Mouse (Mus musculus) testis, postnatal 14 days (tissue): ENCODE data around the gene Tmem82.

Experiments used
- DNase-seq: peaks from one replicate; pipeline ENCODE4 v3.0.0; 2021; ENCODE audit warnings: low spot score

Gene Tmem82

DNA sequence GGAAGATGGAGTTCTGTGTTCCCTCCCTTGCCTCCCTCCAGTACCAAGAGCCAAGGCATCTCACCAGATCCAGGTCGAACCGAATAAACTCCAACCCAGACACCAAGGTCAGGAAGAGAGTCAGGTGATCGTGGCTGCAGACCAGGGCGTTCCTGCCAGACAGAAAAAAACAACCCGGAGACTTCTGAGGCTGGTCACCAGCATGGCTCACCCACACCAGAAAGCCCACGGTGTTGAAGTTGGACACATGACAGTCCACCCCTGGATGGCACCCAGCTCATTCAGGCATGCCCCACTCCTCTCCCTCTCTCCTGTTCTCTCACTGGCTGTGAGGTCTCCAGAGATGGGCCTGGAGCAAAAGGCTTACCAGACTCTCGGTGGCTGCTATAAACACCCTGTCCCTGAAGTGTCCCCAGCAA is 22.9 kb upstream of the Tmem82 start:
- no peak for DNase-seq

- DNase-seq, result no peak
These were observed 21.0 kb upstream of the Tmem82 start for GRCm38 (mm10) chr4:141639474-141639873.

DNA sequence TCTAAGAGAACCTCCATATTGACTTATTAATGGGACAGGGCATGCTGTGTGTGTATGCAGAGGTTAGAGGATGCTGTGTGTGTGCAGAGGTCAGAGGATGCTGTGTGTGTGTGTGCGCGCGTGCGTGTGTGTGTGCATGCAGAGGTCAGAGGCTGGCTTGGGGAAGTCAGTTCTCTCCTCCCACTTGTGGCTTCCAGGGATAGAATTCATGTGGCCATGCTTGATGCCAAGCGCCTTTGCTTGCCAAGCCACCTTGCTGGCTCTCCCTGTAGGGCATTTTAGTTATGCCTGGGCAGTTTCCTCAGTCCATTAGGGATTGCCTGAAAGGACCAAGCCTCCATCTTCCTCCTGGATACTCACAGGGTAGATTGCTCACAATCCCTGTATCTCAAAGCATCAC is 18.3 kb upstream of the Tmem82 start:
- DNase-seq, result no peak

DNA sequence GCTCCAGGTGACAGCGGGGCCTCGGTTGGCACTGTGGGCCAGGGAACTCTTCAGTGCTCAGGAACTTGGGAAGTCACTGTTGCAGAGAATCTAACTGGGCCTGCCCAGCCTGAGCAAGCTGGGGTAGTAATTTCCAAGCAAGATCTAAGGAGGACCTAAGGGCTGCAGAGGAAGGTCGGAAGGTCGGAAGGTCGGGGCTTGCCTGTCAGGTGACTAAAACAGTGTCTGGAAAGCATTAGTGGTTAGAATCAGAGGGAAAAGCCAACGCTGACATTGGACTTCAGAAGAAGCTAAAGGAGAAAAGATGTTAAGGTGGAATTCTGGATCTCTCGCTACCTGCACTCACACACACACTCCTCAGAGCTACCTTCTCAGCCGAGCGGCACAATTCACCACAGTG is 17.6 kb upstream of the Tmem82 start:
- no peak for DNase-seq

GRCm38 (mm10) chr4:141632111-141632873 is 13.9 kb upstream of the Tmem82 start:
- no peak for DNase-seq

- DNase-seq, result no peak
These were observed 12.8 kb upstream of the Tmem82 start for GRCm38 (mm10) chr4:141631250-141631649.

- DNase-seq, result no peak
These were observed 11.6 kb upstream of the Tmem82 start for GRCm38 (mm10) chr4:141630021-141630420.

DNA sequence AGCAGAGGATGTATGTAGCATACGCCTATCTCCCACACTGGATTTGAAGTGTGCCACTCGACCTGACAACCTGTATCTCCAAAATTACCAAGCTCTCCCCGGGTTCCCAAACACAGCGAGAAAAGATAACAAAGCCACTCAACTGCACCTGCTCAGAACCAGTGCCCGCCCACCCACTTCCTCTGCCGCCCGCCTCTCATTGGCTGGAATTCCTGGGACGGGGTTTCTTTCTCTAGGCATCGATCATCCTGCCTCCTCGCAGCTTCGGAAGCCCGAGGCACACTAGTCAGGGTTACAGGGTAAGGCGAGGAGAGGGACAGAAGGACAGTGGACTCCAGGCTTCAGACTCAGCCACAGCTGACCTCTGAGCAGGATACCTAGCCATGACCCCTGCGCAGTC is 10.2 kb upstream of the Tmem82 start:
- no peak for DNase-seq

GRCm38 (mm10) chr4:141627502-141627901 is 9.1 kb upstream of the Tmem82 start:
- no peak for DNase-seq

DNA sequence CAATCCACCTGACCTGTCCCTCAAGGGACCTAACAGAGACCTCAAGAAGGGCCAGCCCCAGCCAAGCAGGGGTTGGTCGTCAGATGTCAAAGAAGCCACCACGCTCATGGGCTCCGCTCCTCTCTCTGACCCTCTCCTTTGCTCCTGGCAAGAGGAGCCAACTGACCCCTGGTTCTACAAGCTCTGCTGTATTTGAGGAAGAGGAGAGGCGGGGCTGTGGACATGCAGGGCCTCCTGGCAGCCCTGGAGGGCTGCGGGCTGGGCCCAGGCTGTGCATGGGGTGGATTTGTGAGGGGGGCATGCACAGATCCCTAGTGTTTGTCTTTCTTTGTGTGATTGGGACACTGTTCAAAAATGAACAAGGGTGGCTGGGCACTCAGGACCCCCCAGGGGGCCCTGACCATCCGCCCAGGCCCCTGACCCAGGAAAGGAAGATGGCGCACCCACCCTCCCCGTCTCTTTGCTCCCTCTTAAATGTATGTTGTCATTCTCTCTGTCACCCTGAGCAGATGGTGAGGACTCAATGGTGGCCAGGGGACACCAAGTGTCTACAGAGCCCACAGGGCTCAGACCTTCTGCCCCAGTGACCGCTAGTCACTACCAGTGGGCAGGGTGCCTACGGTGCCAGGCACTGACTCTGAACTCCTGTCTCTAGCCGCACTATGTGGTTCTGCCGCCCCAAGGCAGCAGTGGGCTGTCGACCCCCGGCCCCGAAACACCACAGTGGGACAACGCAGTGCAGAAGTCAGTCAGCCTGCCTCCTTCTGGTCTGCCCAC is 7.5 kb upstream of the Tmem82 start:
- no peak for DNase-seq

DNA sequence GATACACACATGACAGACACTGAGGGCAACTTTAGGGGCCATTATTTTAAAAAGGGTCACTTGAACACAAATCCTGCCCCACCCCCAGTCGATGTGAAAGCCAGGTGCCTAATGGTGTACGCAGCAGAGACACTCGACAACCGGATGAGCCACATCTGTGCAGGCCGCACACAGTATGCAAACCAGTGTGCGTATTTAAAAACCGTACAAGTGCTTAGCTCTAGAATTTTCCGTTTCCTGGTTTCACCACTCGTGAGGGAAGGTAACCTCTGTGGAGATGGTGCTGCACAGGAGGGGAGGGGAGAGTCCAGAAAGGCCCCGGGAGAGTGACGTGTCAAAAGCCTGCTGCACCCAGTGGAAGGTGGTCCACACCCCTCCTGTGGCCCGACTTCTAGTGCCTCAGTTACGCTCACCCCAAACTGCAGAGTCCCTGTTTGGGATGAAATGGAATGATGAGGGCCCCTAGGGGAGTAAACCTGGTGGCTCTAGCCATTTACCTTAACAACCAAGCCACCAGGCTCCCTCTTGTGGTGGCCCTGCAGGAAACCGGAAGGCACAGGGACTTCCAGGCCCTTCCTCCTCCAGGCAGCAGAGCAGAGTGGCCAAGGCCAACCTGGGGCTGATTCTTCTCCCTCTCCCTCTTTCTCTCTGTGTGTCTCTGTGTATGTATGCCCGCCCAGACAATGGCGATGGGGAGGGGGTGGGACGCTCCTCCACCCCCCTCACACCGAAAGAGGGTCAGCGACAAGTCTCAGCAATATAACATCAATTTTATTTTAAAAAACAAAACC is 6.7 kb upstream of the Tmem82 start:
- no peak for DNase-seq

- DNase-seq, result no peak
These were observed 5.7 kb upstream of the Tmem82 start for GRCm38 (mm10) chr4:141624134-141624533.

DNA sequence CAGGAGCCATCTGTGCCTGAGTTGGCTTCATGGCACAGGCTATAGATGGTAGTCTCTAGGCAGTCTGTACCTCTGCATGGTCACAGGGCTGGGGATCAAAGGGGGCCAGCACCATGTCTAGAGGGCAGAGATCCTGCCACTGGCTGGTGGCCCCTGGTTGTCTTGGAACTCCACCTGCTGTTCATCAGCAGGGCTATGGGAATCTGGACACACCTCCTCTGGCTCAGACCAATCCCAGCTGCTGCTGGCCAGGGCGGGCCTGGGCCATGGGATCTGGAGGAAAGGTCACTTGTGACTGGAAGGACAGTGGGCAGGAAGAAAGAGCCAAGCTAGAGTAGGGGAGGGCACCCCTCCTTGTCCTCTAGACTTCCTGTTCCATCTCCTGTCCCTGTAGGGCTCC is 5.2 kb upstream of the Tmem82 start, which contains the start of gene Slc25a34:
Gene Slc25a34 (minus strand): TSS at position 156 of the 400 bp plus-strand sequence.
- DNase-seq, result peak; percentile 69

DNA sequence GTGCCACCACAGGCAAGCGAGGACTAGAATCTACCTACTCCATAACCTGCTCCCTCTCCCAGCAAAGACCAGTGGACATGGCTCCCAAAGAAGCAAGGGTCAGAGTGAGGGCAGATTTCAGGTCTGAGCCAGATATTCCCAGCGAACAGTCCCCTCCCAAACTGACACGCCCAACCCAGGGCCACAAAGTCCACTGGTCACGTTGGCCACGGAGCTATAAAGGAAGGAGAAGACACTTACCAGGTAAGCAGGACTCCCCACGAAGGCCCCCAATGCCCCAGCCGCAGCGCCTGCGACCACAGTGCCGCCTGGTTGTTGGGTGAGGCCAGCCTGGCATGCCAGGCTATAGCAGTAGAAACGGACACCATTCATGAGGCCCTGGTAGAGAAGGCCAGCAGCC is 4.6 kb upstream of the Tmem82 start:
- no peak for DNase-seq

DNA sequence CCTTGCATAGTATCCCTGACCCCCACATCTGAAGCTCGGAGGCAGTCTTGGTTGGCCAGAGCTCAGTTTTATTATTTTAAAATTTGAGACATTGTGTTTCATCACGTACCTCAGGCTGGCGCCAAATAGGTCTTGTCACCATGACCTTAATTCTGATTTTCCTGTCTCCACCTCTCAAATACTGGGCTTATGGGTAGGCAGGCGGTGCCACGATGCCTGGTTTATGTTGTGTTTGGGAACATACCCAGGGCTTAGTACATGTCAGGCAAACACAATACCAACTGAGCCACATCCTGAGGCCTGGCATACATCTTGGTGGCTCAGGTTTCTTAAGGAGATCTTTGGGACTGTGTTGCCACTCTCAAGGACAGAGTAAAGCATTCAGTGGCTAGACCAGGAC is 4.1 kb upstream of the Tmem82 start:
- no peak for DNase-seq

- DNase-seq, result no peak
These were observed 3.7 kb upstream of the Tmem82 start for GRCm38 (mm10) chr4:141622091-141622490.

- DNase-seq, result no peak
These were observed 2.9 kb upstream of the Tmem82 start for GRCm38 (mm10) chr4:141621297-141621696.

- no peak for DNase-seq
These were observed 958 bp upstream of the Tmem82 start for GRCm38 (mm10) chr4:141619299-141619883.

DNA sequence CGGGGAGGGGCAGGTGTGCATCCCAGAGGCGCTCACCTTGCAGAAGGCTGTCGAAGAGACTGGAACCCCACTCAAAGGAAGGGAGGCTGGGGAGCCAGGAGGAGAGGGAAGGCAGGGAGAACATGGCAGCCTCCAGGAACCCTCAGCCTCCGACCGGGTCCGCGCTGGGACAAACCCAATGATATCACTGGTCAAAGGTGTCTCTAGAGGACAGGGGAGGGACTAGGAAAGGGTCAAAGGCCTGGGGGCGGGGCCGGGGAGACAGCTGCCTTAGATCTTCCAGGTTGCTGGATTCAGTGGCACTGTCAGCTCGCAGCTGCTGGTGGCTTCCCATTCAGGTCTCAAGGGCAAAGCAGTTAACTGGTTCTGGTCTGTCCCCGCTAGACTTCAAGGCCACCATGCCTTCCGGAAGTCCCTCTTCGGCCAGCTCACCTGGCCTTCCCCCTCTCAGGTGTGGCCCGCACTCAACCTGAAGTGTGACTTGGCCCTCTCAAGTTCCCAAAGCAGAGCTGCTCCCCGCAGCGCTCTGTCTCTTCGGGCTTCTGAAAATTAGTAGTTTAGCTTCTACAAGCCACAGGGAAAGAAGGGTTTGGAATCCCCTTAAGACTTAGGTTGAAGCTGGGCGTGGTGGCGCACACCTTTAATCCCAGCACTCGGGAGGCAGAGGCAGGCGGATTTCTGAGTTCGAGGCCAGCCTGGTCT is 419 bp downstream of the Tmem82 start:
- no peak for DNase-seq

- DNase-seq, result peak; percentile 53
These were observed 1.1 kb downstream of the Tmem82 start for GRCm38 (mm10) chr4:141617299-141617698.

GRCm38 (mm10) chr4:141616811-141617210 is 1.6 kb downstream of the Tmem82 start:
- no peak for DNase-seq

- DNase-seq, result no peak
These were observed 3.5 kb downstream of the Tmem82 start for GRCm38 (mm10) chr4:141614946-141615345.
